Mouse (Mus musculus) CD8-positive naive resting alpha-beta T cell, adult 2 months (primary cell): ENCODE data around the gene Nfe2l2.
A peak's percentile ranks its signal among the peaks of the same experiment; 100 is the strongest.

Experiments
- DNase-seq, 2 experiments: peaks; one replicate each; pipeline ENCODE4 v3.0.0; 2022; ENCODE audit warnings: low read depth in 2 of 2, low spot score in 2 of 2

Nfe2l2 gene

GRCm38 (mm10) chr2:75704234-75705161, at the start of gene Nfe2l2:
Gene Nfe2l2 (minus strand): TSS chr2:75704641.
- peak; percentile 81 to 85 for DNase-seq

GRCm38 (mm10) chr2:75752306-75753175, 48.1 kb upstream of the Nfe2l2 start:
- DNase-seq, result no peak

GRCm38 (mm10) chr2:75751896-75752295, 47.5 kb upstream of the Nfe2l2 start:
- no peak for DNase-seq

- no peak for DNase-seq
Measured at GRCm38 (mm10) chr2:75750869-75751268, 46.4 kb upstream of the Nfe2l2 start.

- no peak for DNase-seq
Measured at GRCm38 (mm10) chr2:75750043-75750718, 45.7 kb upstream of the Nfe2l2 start.

- no peak for DNase-seq
Measured at GRCm38 (mm10) chr2:75748841-75749240, 44.4 kb upstream of the Nfe2l2 start.

- no peak for DNase-seq
Measured at GRCm38 (mm10) chr2:75737006-75737503, 32.6 kb upstream of the Nfe2l2 start.

- no peak for DNase-seq
Measured at GRCm38 (mm10) chr2:75734196-75734865, 29.9 kb upstream of the Nfe2l2 start.

- DNase-seq, result no peak
Measured at GRCm38 (mm10) chr2:75733177-75733576, 28.7 kb upstream of the Nfe2l2 start.

GRCm38 (mm10) chr2:75731929-75732328, 27.5 kb upstream of the Nfe2l2 start:
- DNase-seq, result no peak

- no peak for DNase-seq
Measured at GRCm38 (mm10) chr2:75731233-75731651, 26.8 kb upstream of the Nfe2l2 start.

GRCm38 (mm10) chr2:75730052-75730451, 25.6 kb upstream of the Nfe2l2 start:
- no peak for DNase-seq

GRCm38 (mm10) chr2:75724863-75725445, 20.5 kb upstream of the Nfe2l2 start:
- DNase-seq, result no peak

- DNase-seq, result no peak
Measured at GRCm38 (mm10) chr2:75723481-75723880, 19.0 kb upstream of the Nfe2l2 start.

GRCm38 (mm10) chr2:75722893-75723292, 18.5 kb upstream of the Nfe2l2 start:
- DNase-seq, result no peak

GRCm38 (mm10) chr2:75720236-75721027, 16.0 kb upstream of the Nfe2l2 start:
- no peak for DNase-seq

GRCm38 (mm10) chr2:75719331-75719869, 15.0 kb upstream of the Nfe2l2 start:
- no peak for DNase-seq

GRCm38 (mm10) chr2:75716046-75717016, 11.9 kb upstream of the Nfe2l2 start:
- DNase-seq, result no peak
